Mouse (Mus musculus): ENCODE measurements at regions not wholly inside any gene's neighbourhood (a gene's known extent, or its start where the extent isn't known, plus 50 kb on each side); places are given as distances from the start of the nearest gene placed in this dataset.

GRCm38 (mm10) chr15:51403581-51403980 is 2481.1 kb upstream of the Gm7489 start:
- TF ChIP-seq CTCF (IDR thresholded peaks at IDR 0.05; ENCODE audit: control insufficient read depth, insufficient read depth, insufficient read length) = no peak
- TF ChIP-seq FOSL1 (IDR thresholded peaks at IDR 0.05; ENCODE audit: insufficient read depth, low read length, poor library complexity, severe bottlenecking) = no peak
- no peak for TF ChIP-seq MAX (IDR thresholded peaks at IDR 0.05)
- no peak for TF ChIP-seq MYOG (IDR thresholded peaks at IDR 0.05; ENCODE audit: control insufficient read depth, extremely low read depth, insufficient read length)
- TF ChIP-seq CEBPB (IDR thresholded peaks at IDR 0.05; ENCODE audit: low read depth) = no peak
- TF ChIP-seq USF1 (IDR thresholded peaks at IDR 0.05; ENCODE audit: low read depth) = no peak
